8 mouse cellular contexts compared by ENCODE assay signal in the genomic region with DNA sequence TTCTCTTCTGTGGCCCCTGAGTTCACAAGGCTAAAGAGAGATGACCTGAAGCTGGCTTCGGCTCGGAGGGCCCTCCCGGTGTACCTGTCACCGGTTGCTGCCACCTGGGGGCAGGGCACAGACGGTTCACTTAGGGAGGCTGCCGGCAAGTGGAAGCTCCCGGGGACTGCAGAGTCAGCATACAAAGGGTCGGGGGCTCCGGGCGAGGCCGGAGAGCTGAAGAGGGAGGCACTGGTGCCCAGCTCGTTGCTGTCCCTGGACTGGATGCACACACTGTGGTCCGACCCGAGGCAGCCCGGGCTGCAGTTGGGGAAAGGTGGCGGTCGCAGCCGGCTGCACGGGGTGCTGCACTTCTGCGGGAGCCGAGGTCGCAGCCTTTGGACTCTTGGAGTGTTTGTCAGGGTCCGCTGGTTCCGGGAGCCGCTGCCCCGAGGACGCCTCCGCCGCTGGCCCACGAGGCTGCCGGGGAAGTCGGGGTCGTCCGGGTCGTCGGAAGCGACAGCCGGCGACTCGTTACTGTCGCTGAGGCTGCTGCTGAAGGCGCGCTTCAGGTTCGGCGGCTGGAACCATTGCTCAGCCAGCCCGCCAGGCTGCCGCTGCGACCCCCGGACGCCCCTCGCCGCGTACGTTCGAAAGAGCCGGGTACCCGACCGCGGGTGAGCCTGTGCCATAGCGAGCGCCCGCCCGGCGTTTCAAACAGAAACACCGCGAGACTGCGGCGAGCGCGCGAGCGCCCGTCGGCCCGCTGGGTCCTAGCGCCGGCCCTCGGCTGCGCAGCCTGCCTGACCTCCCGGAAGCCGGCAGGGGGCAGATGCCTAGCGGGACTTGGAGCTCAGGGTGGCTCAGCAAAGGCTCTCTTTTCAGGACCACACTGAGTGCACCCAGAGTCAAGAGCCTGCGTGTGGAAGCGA. TPM values are rescaled to one million over a fixed set of nuclear protein-coding genes. Genes with fewer than 3 reads are reported as not detected.
A peak's percentile ranks its signal among the peaks of the same experiment; 100 is the strongest.
DNase-seq lines count a peak whose midpoint lies in the region; ATAC-seq and TF ChIP-seq lines count a peak whose summit lies in the region.

Gene Haspin, minus strand, starts transcription at position 704 of the 911 bp plus-strand sequence.

- no peaks in the 10 kb centered on the region for H3K9me3 ChIP-seq in hindbrain, embryonic 15.5 days

- in situ Hi-C loops in Patski (cut with MboI; ENCODE audit: low pct_unique_long_range_greater_than_20kb), result loop anchor here (5.0 kb wide), 1 partner anchor 144 kb away; no protein-coding TSS in a partner anchor

- H3K4me1 ChIP-seq in hindbrain, embryonic 15.5 days (replicated peaks), result peaks cover 14% of the 10 kb centered on the region

- WGBS in hindbrain, embryonic 15.5 days, result under 1% methylated on average over 84 of the region's 84 CpGs

- CTCF ChIA-PET in Patski (lab: Charles Lee), result interaction anchor here (0.7 to 1.7 kb wide), 7 partner anchors 10 to 83 kb away, joined by 3 to 15 read pairs (median 4); partner anchors contain the start of gene P2rx5

- peak; percentile 48 for DNase-seq in Patski (ENCODE audit: low read depth, low spot score)
- DNase-seq in cerebellum, postnatal 14 days, result peak; percentile 93 to 96
- peak; percentile 81 to 84 for DNase-seq in frontal cortex, postnatal 25 days (ENCODE audit: low spot score in 2 of 2)
- peak; percentile 75 for DNase-seq in left cerebral cortex, adult 11 months (ENCODE audit: low spot score)
- DNase-seq in lung, postnatal 4 days, result peak; percentile 95 to 96
- peak; percentile 81 for DNase-seq in retina, postnatal 7 days (ENCODE audit: low read depth, low spot score)
- DNase-seq in urinary bladder, adult 2 months (ENCODE audit: low spot score), result peak; percentile 82

- H3K36me3 ChIP-seq in hindbrain, embryonic 15.5 days, result no peaks in the 10 kb centered on the region

- POLR2A ChIA-PET in Patski (lab: Charles Lee), result interaction anchor here (0.6 kb wide), 1 partner anchor 31 kb away, joined by 3 read pairs; no protein-coding TSS in a partner anchor

- H3K9ac ChIP-seq in hindbrain, embryonic 15.5 days, result peak within 1 kb of the TSS; percentile 50

- ATAC-seq in Patski, result peak; percentile 95
- ATAC-seq in hindbrain, embryonic 15.5 days (ENCODE audit: low FRiP score, low read depth), result peak; percentile 97

- H3K4me2 ChIP-seq in hindbrain, embryonic 15.5 days, result peak within 1 kb of the TSS; percentile 93

- H3K27ac ChIP-seq in hindbrain, embryonic 15.5 days (replicated peaks), result no peak within 1 kb of the TSS

- H3K27me3 ChIP-seq in Patski, result no peaks in the 10 kb centered on the region
- no peaks in the 10 kb centered on the region for H3K27me3 ChIP-seq in hindbrain, embryonic 15.5 days

- peak; percentile 100 for TF ChIP-seq CTCF in Patski (IDR thresholded peaks at IDR 0.05)

- peak within 1 kb of the TSS; percentile 85 for H3K4me3 ChIP-seq in hindbrain, embryonic 15.5 days

RNA-seq across cellular contexts. Expression of gene Haspin, which starts in this region (rescaled TPM):
- 8.8 TPM for polyA plus RNA-seq in Patski (2021)
- 4.0 TPM in 2 replicates for polyA plus RNA-seq in hindbrain, embryonic 15.5 days (2015; fragmentation: Nextera tagmentation; extraction: Ambion mirVana)
- 0.41 and 0.58 TPM in 2 replicates for polyA plus RNA-seq in urinary bladder, adult 2 months (2012; rRNA removed)

Comparison
In these comparisons a context has a peak if more than half of its experiments do, and no peak if none do; other contexts are left out.
1. Peak in DNase-seq in urinary bladder, adult 2 months; RNA of the gene not detected or under 1 TPM.